Mouse (Mus musculus) hindbrain, embryonic 11.5 days (tissue): ENCODE data around the gene Ezh1. TPM values are rescaled to one million over a fixed set of nuclear protein-coding genes. Genes with fewer than 3 reads are reported as not detected.

ENCODE experiments used
- ATAC-seq: fragments of 200-750 bp; cut with Nextera tagmentation; 2 replicates; pipeline ENCODE4 v1.8.0; 2017; ENCODE audit warnings: mild to moderate bottlenecking, moderate TSS enrichment, moderate library complexity; ENCODE audit not compliant: low FRiP score
- DNase-seq: peaks from one replicate; pipeline ENCODE4 v3.0.0-alpha.2; 2015; ENCODE audit warnings: low spot score
- H3K27ac ChIP-seq: fragments of 300-500 bp; sonication (generic); 2 replicates; pipeline ENCODE4 v1.5.1; 2014; ENCODE audit warnings: mild to moderate bottlenecking, low read depth, low read length
- H3K27me3 ChIP-seq: fragments of 300-500 bp; sonication (generic); 2 replicates; pipeline ENCODE4 v1.6.1; 2014; ENCODE audit warnings: mild to moderate bottlenecking, low read length, moderate library complexity, mixed read lengths; ENCODE audit not compliant: control insufficient read depth, insufficient read depth
- H3K36me3 ChIP-seq: fragments of 300-500 bp; sonication (generic); 2 replicates; pipeline ENCODE4 v1.6.1; 2014; ENCODE audit warnings: mild to moderate bottlenecking, low read length, moderate library complexity, mixed read lengths; ENCODE audit not compliant: control insufficient read depth, insufficient read depth
- H3K4me1 ChIP-seq: fragments of 300-500 bp; sonication (generic); replicated peaks from 2 replicates; pipeline ENCODE4 v1.6.1; 2014; ENCODE audit warnings: low read length, mixed read lengths; ENCODE audit not compliant: control insufficient read depth, insufficient read depth
- H3K4me2 ChIP-seq: fragments of 300-500 bp; sonication (generic); replicated peaks from 2 replicates; pipeline ENCODE4 v1.6.1; 2014; ENCODE audit warnings: mild to moderate bottlenecking, low read depth, low read length
- H3K4me3 ChIP-seq: fragments of 300-500 bp; sonication (generic); 2 replicates; pipeline ENCODE4 v1.5.1; 2014; ENCODE audit warnings: low read depth, low read length
- H3K9ac ChIP-seq: fragments of 300-500 bp; sonication (generic); 2 replicates; pipeline ENCODE4 v1.6.1; 2014; ENCODE audit warnings: low read depth, low read length
- H3K9me3 ChIP-seq: fragments of 300-500 bp; sonication (generic); 2 replicates; pipeline ENCODE4 v1.6.1; 2016; ENCODE audit warnings: low read length; ENCODE audit not compliant: control insufficient read depth
- WGBS: fragments of 180-500 bp; shearing (Covaris S2); extraction: QIAGEN DNeasy Blood & Tissue Kit; methylation state at CpG from one replicate; pipeline ENCODE4 v1.1.7; 2014; 5-methylcytosine and 5-hydroxymethylcytosine counted together
- polyA plus RNA-seq: library from polyadenylated mRNA; unstranded; fragments of >200 nt; fragmentation: Nextera tagmentation; extraction: Ambion mirVana; gene quantifications from 2 replicates; pipeline ENCODE4 v1.2.1, GENCODE M21; 2014

The Ezh1 gene
- polyA plus RNA-seq, 1 experiment from 2014 or later: 11.1 TPM

- no peak overlapping the region for H3K27ac ChIP-seq
- ATAC-seq (no peak), DNase-seq (no peak)
- no peak overlapping the region for H3K4me3 ChIP-seq
- WGBS: 75% methylated on average over 10 of the region's 10 CpGs
- H3K4me1 ChIP-seq: no peaks in the 10 kb centered on the region
- H3K9ac ChIP-seq: no peak overlapping the region
- no peaks in the 10 kb centered on the region for H3K9me3 ChIP-seq
- H3K4me2 ChIP-seq: no peak overlapping the region
- H3K36me3 ChIP-seq: no peaks in the 10 kb centered on the region
- H3K27me3 ChIP-seq: no peaks in the 10 kb centered on the region
Measured at GRCm38 (mm10) chr11:101148751-101149150, 77.5 kb downstream of the Ezh1 start.

GRCm38 (mm10) chr11:101146377-101146776 is 79.9 kb downstream of the Ezh1 start:
- Histone ChIP-seq H3K27me3 (no peaks in the 10 kb centered on the region), H3K9me3 (no peaks in the 10 kb centered on the region), H3K4me1 (0 out of 2 replicates have a peak, but pooled peaks cover 3% of the 10 kb centered on the region), H3K4me2 (no peak overlapping the region), H3K36me3 (no peaks in the 10 kb centered on the region), H3K27ac (no peak overlapping the region), H3K9ac (no peak overlapping the region), H3K4me3 (no peak overlapping the region)
- DNase-seq (peak; percentile 77), ATAC-seq (no peak)
- 17% methylated on average over 10 of the region's 10 CpGs for WGBS

- peak overlapping the region; percentile 42 for H3K4me2 ChIP-seq
- 0 out of 2 replicates have a peak, but pooled peaks cover 3% of the 10 kb centered on the region for H3K4me1 ChIP-seq
- DNase-seq: peak; percentile 76
- H3K27me3 ChIP-seq: no peaks in the 10 kb centered on the region
- H3K4me3 ChIP-seq: peak overlapping the region; percentile 19
- no peaks in the 10 kb centered on the region for H3K9me3 ChIP-seq
- peak; percentile 70; the same call in 1 of the 2 replicates for ATAC-seq
- H3K36me3 ChIP-seq: no peaks in the 10 kb centered on the region
- peak overlapping the region; percentile 51; the same call in 1 of the 2 replicates for H3K27ac ChIP-seq
- peak overlapping the region; percentile 52 for H3K9ac ChIP-seq
- 19% methylated on average over 18 of the region's 19 CpGs for WGBS
Measured at GRCm38 (mm10) chr11:101143338-101144225, 82.7 kb downstream of the Ezh1 start.

GRCm38 (mm10) chr11:101142215-101142967 is 83.9 kb downstream of the Ezh1 start:
- no peak overlapping the region for H3K27ac ChIP-seq
- no peaks in the 10 kb centered on the region for H3K36me3 ChIP-seq
- 0 out of 2 replicates have a peak, but pooled peaks cover 3% of the 10 kb centered on the region for H3K4me1 ChIP-seq
- H3K4me2 ChIP-seq: no peak overlapping the region
- no peak overlapping the region for H3K9ac ChIP-seq
- DNase-seq (no peak), ATAC-seq (no peak)
- WGBS: 84% methylated on average over 10 of the region's 10 CpGs
- H3K27me3 ChIP-seq: no peaks in the 10 kb centered on the region
- no peaks in the 10 kb centered on the region for H3K9me3 ChIP-seq
- H3K4me3 ChIP-seq: no peak overlapping the region

Other genes starting within 250 kb of the Ezh1 start
- gene Atp6v0a1, start 217.0 kb downstream of the Ezh1 start, polyA plus RNA-seq: 48.5 and 49.3 TPM in 2 replicates
- gene Naglu, start 156.5 kb downstream of the Ezh1 start, polyA plus RNA-seq: 5.8 and 5.9 TPM in 2 replicates
- not detected in 2 replicates for gene Hsd17b1, start 148.1 kb downstream of the Ezh1 start, polyA plus RNA-seq
- 50.9 and 51.6 TPM in 2 replicates for gene Coasy, start 143.9 kb downstream of the Ezh1 start, polyA plus RNA-seq
- 57.1 and 57.3 TPM in 2 replicates for gene Mlx, start 139.2 kb downstream of the Ezh1 start, polyA plus RNA-seq
- 54.3 and 54.8 TPM in 2 replicates for gene Psmc3ip, start 131.0 kb downstream of the Ezh1 start, polyA plus RNA-seq
- gene Retreg3, start 106.6 kb downstream of the Ezh1 start, polyA plus RNA-seq: 10.7 and 12.0 TPM in 2 replicates
- 97.7 and 98.6 TPM in 2 replicates for gene Tubg1, start 106.5 kb downstream of the Ezh1 start, polyA plus RNA-seq
- 5.5 and 5.7 TPM in 2 replicates for gene Tubg2, start 70.6 kb downstream of the Ezh1 start, polyA plus RNA-seq
- 0.29 and 0.39 TPM in 2 replicates for gene Cntnap1, start 55.9 kb downstream of the Ezh1 start, polyA plus RNA-seq
- 7.7 and 8.2 TPM in 2 replicates for gene Plekhh3, start 55.1 kb downstream of the Ezh1 start, polyA plus RNA-seq
- 0.19 TPM in 1 of 2 replicates, not detected in the other for gene Ccr10, start 51.0 kb downstream of the Ezh1 start, polyA plus RNA-seq
- gene Ramp2, start 19.6 kb upstream of the Ezh1 start, polyA plus RNA-seq: 63.0 and 71.9 TPM in 2 replicates
- gene Vps25, start 27.2 kb upstream of the Ezh1 start, polyA plus RNA-seq: 117 and 119 TPM in 2 replicates
- 5.2 and 6.0 TPM in 2 replicates for gene Wnk4, start 34.1 kb upstream of the Ezh1 start, polyA plus RNA-seq
- 1.3 and 1.7 TPM in 2 replicates for gene Cntd1, start 52.5 kb upstream of the Ezh1 start, polyA plus RNA-seq
- 213 and 217 TPM in 2 replicates for gene Coa3, start 52.7 kb upstream of the Ezh1 start, polyA plus RNA-seq
- 166 and 178 TPM in 2 replicates for gene Becn1, start 75.8 kb upstream of the Ezh1 start, polyA plus RNA-seq
- 138 and 143 TPM in 2 replicates for gene Psme3, start 89.8 kb upstream of the Ezh1 start, polyA plus RNA-seq
- gene Aoc2, start 98.6 kb upstream of the Ezh1 start, polyA plus RNA-seq: 1.4 and 1.8 TPM in 2 replicates
- gene Aoc3, start 104.1 kb upstream of the Ezh1 start, polyA plus RNA-seq: 0.10 TPM in 1 of 2 replicates, not detected in the other
- not detected in 2 replicates for gene G6pc, start 141.1 kb upstream of the Ezh1 start, polyA plus RNA-seq
- 90.9 and 97.5 TPM in 2 replicates for gene Aarsd1, start 191.2 kb upstream of the Ezh1 start, polyA plus RNA-seq
- 9.3 and 10.3 TPM in 2 replicates for gene Gm27029, start 198.3 kb upstream of the Ezh1 start, polyA plus RNA-seq
- 14.2 and 16.9 TPM in 2 replicates for gene Rundc1, start 198.6 kb upstream of the Ezh1 start, polyA plus RNA-seq
- 3.1 and 3.5 TPM in 2 replicates for gene Ptges3l, start 198.9 kb upstream of the Ezh1 start, polyA plus RNA-seq
- 387 and 395 TPM in 2 replicates for gene Rpl27, start 215.8 kb upstream of the Ezh1 start, polyA plus RNA-seq
- gene Ifi35, start 221.9 kb upstream of the Ezh1 start, polyA plus RNA-seq: 4.5 and 5.0 TPM in 2 replicates
- gene Rnd2, start 238.5 kb upstream of the Ezh1 start, polyA plus RNA-seq: 88.0 and 127 TPM in 2 replicates
- 74.5 and 89.4 TPM in 2 replicates for gene Vat1, start 239.8 kb upstream of the Ezh1 start, polyA plus RNA-seq